Mouse (Mus musculus) thymus, adult 18-20 months (tissue): ENCODE results near the gene Tmem94.
"Not testable (repeated sequence)": the region's sequence is repeated elsewhere in the genome, so short reads cannot be mapped to it uniquely, and the experiment has no call there.

Experiments
- DNase-seq, 2 experiments: peaks; one replicate each; pipeline ENCODE4 v3.0.0; 2022; ENCODE audit warnings: mixed read lengths in 2 of 2

Gene Tmem94

DNA sequence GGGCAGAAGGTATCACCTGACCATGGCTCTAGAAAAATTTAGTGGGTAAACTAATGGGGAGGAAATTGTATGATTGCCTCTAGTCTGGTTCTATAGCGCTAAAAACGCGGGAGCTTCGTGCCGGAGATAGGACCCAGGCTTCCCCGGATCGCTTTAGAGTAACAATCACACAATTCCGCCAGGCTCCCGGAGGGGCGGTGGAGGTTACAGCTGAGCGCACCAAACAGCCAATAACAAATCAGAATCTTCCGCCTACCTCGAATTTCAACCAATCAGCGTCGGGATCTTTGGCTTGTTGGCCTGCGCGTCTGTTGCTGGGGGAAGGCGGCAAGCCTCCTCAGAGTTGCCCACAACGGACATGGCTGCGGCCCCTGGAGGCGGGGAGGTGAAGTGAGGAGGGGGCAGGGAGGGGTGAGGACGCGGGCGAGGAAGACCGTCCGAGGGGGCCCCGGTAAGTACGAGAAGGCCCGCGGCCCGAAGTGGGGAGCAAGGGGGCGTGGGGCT is at the start of gene Tmem94:
TSS of gene Tmem94 (plus strand) at position 331 of the 504 bp plus-strand sequence.
- DNase-seq, result peak; percentile 91 to 96

DNA sequence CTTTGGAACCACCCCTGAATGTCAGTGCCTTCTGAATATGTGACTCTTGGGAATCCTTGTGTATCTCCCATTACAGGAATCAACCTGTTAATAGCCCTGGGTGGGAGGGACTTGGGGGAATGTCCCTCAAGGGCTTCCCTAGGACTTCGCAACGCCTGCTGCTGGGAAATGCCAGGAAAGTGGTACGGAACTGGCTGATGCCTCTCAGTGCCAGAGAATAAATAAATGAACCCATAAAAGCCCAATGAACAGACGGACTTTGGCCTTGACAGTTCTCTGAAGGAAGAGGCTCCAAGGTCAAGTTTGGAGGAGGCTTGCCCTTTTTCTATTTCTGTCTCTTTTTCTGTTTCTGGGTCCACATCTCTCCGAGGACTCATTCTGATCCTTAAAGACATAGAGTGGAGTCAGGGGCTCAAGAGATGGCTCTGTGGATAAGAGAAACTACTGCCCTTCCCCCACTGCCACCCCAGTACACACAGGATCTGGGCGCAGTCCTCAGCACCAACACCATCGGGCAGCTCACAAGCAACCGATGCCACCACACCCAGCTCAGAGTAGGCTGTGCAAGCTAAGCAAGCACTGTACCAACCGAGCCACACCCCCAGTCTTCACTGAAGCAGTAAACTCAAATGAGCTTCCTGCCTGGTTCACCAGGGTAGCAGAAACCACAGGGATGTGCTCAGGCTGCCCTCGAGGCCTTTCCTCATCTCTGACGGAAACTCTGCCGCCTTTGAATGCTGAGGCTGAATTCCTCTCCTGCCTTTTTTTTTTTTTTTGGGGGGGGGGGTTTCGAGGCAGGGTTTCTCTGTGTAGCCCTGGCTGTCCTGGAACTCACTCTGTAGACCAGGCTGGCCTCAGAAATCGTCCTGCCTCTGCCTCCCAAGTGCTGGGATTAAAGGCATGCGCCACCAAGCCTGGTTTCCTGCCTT is 48.6 kb upstream of the Tmem94 start:
- DNase-seq, result peak; percentile 19 to 44

DNA sequence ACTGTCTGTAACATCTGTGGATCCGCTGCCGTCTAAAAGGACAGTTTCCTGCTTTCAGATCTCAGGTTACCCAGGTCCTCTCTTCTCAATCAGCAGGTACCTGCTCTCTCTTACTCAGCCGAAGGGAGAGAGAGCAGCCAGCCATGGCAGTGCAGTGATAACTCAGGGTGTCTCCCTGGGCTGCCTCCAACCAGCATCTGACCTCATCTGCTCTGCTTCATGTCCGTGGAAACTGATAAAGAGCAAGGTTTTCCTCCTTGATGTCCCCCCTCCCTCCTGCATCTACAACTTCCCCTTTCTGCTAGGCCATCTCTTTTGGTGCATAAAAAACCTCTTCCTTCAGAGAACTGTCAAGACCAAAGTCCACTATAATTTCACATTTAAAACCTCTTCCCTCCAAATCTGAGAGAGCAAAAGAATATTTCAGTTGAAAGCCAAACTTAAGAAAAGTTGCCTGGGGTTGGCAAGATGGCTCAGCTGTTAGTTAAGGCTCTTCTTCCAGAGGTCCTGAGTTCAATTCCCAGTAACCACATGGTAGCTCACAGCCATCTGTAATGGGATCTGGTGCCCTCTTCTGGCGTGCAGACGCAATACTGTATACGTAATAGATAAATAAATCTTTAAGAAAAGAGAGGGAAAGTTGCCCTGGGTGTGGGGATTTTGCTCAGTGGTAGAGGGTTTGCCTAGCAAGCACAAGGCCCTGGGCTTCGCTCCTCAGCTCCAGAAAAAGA is 47.4 kb upstream of the Tmem94 start:
- DNase-seq, result no peak

DNA sequence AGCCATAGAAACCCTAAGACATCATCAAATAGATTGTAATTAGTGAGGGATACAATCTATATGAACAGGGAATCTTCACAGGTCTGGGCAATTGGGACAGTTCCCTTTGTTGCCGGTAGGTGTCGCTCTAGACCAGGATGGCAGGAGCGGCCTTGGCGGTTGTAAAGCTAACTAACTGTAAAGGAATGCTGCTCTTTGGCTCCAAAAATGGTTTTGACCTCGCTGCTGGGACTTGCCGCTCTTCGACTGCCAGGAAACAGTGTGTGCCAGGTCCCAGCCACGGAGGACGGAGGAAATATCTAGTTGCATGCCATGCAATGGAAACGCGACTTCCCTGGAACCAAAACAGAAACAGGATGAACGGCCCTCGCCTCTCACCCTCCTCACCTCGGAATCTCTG is 42.6 kb upstream of the Tmem94 start:
- DNase-seq, result peak; percentile 37 to 56

DNA sequence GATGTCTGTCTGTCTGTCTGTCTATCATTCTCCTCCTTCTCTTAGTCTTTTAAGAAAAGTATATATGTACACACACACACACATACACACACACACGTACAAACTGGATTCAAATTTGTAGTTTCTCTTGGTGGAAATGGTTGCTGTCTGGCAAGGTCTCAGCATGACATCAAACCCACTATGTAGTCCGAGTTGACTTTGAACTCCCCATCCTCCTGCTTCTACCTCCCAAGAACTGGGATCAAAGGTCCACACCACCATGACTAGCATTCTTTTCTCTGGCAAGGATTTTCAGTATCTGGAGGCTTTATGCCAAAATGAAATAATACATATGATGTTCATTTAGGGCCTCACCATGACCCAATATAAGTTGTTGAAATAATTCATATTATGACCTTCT is 42.0 kb upstream of the Tmem94 start:
- no peak for DNase-seq

DNA sequence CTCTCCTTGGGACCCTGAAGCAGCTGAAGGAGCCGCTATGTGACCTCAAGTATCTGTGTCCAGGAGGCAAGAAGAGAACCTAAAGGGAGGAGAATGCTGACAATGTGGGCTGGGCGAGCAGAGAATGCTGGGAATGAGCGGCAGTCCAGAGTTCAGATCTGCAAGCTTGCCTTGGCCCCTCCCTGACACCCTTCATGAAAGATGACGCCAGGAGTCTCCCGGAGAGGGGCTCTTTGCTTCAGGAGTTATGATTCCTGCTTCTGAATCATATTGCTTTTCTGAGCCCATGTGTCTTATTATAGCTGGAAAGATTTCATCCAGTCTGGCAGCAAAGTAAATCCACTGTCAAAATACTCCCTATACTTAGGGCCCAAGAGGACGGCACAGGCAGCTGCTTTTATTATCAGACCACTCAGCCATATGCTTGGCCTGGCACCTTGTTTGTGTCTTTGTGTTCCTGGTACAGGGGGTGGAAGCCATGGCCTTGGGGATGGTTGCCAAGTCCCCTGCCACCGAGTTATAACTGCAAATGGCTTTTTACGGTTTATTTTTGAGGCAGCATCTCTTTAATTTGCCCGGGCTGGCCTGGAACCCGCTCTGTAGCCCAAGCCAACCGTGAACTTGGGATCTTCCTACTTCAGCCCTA is 31.1 kb upstream of the Tmem94 start:
- no peak for DNase-seq

DNA sequence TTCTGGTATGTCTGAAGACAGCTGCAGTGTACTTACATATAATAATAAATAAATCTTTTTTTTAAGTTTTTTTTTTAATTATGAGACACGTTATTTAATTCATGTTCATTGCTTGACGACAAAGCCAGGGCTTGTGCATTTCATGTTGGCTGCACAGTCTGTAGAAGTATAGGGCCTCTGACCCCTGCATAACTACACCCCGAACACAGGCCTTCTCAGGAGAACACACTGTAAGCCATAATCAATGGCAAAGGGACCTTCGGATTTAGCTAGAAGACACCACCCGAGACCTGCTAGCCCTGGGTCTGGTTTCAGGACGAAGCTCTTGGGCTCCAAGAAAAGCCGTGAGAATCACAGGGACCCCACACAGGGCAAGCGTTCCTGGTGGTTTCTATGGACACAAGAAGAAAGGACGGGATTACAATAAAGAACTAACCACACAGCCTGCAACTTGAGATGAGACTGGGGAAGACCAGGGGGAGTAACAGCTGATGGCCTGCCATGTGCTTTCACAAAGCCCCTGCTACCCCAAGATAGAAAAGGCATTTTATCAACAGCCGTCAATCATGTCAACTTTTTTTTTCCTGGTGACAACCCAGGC is 27.5 kb upstream of the Tmem94 start:
- no peak for DNase-seq

DNA sequence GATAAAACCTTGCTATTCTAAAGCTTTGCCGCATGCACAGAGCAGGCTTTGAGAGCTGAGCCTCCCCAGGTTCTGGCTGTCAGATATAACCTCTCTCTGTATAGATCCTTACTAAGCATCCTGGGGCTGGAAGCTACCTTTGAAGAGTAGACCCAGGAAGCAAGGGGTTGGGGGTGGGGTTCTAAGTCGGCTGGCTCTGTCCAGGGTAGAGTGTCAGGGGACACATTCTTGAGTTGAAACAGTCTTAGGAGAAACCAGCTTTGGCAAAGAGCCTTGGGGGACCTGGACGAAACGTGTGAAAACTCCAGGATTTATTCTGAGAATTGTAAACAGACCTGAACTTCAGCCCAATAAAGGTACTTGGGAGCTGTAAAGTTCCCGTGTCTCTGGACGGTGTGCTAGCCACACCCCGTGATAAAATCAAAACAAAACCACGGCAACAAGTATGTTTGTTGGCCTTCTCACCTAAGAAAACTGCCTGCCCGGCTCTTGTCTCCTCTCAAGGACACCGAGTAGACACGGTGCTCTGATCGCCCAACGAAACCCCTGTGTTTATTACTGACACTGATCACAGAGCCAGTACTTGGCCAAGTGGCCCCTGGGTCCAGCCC is 26.9 kb upstream of the Tmem94 start:
- no peak for DNase-seq

DNA sequence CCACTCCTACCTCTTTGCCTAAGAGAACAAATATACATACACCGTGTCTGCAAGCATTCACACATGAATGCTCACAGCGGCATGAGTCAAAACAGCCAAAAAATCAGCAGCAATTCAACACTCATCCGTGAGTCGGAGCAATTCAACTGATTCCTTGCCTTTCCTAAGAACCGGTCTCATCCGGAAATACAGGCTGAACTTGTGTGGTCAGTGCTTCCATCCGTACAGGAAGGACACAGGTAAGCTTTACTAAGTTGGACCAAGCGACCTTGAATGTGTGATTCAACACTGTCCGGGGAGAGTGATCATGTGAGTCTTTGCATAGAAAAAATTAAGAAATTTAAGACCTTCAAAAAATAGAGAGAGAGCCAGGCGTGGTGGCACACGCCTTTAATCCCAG is 24.2 kb upstream of the Tmem94 start:
- DNase-seq, result no peak

DNA sequence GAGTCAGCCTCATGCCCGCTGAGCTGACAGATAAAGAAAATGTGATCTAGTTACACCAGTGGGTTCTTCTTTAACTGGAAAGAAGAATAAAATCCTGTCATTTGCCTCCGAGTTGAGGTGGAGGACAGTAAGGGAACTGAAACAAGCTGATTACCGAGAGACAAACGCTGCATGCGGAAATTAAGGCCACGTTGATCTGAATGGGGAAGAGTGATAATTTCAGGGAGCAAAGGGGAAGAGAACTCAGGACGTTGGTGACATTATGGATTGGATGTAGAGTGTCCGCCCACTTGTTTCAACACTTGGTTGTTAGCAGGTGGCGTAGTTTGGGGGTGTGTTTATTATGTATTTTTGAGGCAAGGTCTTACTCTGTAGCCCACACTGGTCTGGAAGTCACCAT is 22.3 kb upstream of the Tmem94 start:
- DNase-seq, result no peak

DNA sequence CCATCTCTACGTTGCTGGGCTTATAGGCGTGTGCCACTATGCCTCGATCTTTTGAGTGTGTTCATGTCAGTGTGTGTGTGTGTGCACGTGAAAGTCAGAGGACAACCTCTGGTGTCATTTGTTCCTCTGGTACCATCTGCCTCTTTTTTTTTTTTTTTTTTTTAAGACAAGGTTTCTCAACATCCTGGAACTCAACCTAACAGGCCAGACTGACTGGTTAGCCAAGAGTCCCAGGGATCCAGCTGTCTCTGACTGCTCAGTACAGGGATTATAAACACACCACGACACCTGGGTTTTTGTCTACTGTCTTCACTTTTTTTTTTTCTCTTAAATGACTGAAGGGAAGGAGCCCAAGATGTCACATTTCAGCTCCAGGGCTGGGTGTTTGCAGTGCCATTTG is 20.8 kb upstream of the Tmem94 start:
- no peak for DNase-seq

DNA sequence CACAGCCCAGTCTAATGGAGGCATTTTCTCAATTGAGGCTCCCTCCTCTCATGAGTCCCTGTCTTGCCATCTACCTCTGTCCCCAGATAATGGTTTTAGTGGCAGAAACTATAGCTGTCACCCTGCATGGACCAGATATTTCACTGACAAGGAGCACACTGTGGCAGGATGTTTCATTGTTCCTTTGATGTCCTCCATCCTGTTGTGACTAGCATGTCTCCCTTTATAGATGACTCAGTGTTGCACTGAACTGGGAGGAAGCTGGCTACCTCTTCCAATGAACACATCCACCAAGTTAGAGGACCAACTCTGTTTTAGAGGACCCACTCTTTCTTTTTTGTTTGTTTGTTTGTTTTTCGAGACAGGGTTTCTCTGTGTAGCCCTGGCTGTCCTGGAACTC is 19.1 kb upstream of the Tmem94 start:
- DNase-seq, result no peak

DNA sequence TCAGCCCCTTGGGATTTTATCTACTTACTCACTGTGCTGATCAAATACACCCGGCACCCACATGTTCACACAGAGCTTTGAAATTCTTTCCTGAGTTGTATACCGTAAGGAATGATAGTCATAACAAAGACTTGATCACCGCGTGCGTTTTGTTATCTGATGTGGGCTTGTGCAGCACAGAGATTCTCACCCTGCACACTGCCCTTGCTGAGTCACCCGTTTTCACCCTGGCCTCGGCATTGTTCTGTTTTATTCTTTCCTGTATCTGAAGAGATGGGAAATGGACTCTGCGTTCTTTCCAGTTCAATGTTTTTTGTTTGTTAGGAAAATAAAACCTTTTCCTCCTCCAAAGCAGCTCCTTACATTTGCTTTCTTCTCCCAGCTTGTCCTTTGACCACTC is 18.5 kb upstream of the Tmem94 start:
- DNase-seq, result no peak

DNA sequence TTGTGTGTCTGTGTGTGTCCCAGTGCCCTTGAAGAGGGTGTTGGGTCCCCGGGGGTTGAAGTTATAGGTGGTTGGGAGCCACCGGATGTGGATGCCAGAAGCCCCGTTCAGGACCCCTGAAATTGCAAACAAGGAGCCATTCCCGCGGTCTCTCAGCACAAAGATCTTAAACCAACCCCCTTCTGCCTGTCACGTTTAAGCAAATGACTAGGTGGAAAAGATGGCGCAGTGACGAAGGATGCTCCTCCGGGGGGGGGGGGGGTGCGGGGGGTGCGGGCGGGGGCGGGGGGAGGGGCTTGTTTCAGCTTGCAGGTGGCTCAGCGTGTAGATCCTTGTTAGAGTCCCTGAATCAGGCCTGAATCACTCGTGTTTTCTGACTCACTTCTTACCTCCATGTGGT is 17.9 kb upstream of the Tmem94 start:
- no peak for DNase-seq

DNA sequence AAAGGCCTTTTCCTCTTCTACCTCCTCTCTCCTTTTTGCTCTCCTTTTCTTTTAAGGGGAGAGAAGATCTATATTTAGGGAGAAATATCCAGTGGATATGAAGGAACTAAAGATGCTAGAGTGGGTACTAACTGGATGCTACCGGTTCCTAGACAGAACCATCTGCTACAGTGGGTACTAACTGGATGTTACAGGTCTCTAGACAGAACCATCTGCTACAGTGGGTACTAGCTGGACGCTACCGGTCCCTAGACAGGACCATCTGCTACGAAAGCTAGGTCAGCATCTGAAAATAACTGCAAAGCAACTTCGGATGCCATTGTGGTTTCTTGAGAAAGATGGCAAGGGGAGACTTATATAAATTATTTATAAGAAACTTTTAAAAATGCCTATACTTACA is 15.4 kb upstream of the Tmem94 start:
- no peak for DNase-seq

DNA sequence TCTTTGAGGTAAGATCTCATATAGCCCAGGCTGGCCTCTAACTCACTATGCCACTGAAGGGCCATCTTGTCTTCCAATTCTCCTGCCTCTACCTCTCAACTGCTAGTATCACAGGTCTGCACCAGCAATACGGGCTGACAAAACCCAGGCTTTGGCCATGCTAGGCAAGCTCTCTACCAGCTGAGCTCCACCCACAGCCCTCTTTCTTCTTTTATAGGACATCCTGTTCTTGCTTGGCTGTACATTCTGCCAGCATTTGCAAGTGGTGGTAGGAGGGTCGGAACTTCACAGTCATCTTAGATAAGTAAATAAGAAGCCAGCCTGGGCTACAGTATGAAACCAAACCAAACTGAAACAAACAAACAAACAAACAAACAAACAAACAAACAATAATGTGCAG is 13.5 kb upstream of the Tmem94 start:
- DNase-seq, result no peak

DNA sequence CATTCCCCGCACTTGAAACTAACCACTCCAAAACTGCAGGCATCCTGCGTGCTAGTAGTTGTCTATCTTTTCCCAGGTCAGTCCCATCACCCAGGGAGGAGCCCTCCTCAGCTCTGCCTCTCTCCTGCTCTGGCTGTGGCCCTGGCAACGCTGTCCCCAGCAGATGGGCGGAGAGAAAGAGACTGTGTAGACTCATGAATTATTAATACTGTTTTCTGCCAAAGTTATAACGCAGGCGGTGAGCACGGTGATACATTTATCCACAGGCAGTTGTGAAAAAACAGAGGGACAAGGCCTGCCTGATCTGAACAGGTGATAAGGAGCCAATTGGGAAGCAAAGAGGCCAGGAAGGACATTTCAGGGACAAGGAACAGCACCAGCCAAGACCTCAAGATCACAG is 12.6 kb upstream of the Tmem94 start:
- no peak for DNase-seq

DNA sequence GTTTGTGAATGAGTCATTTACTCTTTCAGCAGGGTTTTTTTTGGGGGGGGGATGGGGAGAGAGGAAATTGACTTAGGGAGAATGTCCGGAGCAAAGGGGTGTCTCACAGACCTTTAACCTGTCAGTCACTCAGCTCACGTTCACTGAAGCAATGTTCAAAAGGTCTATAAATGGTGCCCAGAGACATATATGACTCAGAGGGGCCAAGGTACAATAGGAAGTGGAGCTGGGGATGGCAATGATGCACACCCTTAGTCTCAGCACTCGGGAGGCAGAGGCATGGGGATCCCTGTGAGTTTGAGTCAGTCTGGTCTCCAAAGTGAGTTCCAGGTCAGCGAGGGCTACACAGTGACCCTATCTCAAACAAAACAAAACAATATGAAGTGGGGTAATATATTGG is 11.7 kb upstream of the Tmem94 start:
- DNase-seq, result no peak

DNA sequence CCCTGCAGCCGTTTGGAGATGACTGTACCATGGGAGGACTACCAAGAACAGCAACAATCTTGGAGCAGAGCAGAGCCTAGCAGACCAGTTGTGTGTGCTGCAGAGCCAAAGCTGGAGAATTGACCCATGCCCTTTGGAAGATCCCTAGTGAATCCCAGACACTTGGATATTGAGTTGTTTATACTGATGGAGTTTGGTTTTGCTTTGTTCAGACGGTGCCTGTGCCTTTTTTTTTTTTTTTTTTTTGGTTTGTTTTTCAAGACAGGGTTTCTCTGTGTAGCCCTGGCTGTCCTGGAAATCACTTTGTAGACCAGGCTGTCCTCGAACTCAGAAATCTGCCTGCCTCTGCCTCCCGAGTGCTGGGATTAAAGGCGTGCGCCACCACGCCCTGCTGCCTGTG is 3.1 kb upstream of the Tmem94 start:
- not testable (repeated sequence) for DNase-seq

DNA sequence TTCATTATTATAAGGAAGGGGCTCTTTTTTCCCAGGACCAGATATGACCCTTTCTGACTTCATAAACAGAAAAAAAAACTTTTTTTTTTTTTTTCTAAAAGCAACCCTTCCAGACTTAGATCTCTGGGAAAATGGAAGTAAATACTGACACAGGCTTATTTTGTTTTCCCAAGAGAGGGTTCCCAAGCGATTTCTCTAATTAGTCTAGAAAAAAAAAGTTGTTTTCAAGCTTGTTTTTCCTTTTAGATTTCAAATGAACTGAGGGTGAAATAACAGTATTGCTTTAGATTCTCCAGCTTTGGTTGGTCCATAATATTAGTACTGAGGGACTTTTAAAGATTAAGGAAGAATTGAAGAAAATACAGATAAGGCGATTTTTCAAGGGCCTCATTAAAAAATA is 535 bp upstream of the Tmem94 start:
- no peak for DNase-seq

DNA sequence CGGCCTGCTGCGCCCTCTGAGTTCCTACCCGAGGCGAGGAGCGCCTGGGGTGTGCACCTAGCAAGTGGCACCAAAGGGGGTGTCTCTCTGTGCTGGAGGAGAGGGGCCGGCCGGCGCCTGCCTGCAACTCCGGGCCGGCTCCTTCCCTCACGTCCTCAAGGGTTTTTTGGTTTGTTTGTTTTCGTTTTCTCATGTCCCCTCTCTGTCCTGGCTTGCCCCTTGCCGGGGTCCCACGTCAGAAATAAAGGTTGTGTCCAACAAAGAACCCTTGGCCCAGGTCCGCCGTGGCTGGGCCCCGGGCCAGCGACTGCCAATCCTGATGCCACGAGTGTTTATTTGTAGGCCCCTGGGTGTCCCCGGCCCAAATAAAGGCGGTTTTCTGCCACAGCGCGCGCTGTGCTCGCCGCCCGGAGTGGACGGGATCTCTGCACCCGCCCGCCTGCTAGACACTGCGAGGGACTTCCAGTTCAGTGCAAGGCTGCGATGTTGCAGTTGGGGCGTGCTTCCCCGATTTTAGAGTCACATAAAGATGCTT is 441 bp downstream of the Tmem94 start:
- DNase-seq, result no peak

DNA sequence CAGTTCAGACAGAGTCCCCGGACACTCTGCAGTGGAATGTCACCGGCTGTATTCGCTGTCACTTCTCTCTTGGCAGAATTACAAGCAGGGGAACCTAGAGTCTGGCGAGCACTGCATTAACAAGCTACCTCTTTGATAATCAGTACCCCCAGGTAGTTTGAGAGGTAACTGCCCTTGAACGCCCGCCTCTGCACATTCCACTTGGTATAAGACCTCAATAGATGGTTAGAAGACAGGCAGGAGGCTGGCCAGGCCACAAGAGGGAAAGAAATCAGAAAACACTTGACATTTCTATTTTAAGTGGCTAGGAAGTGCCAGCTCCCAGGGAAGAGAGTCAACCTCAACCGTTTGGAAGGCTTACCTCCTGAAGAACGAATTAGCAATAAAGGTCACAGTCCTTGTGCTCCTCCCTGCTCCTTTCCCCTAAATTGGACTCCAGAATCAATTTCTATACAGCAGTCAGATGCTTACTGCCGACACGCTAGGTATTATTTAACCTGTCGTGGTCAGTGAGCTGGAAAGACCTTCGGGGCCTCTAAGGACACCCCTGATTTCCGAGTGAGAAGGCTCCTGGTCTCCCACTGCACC is 1.2 kb downstream of the Tmem94 start:
- DNase-seq, result no peak
